Mouse (Mus musculus): ENCODE measurements at regions not wholly inside any gene's neighbourhood (a gene's known extent, or its start where the extent isn't known, plus 50 kb on each side); places are given as distances from the start of the nearest gene placed in this dataset.

GRCm38 (mm10) chr12:60214002-60214401 lies 994.5 kb upstream of the Fbxo33 start:
- no peak for TF ChIP-seq CTCF (IDR thresholded peaks at IDR 0.05; ENCODE audit: borderline replicate concordance, extremely low read depth, insufficient read depth, insufficient read length)
- no peak for TF ChIP-seq POLR2A (IDR thresholded peaks at IDR 0.05; ENCODE audit: borderline replicate concordance, extremely low read depth, insufficient read depth, insufficient read length, poor library complexity, severe bottlenecking)

Measured in brain, embryonic 14.5 days (tissue).